Mouse (Mus musculus) brain, embryonic 14.5 days (tissue): Measurements from ENCODE around the gene Prlr.

ENCODE experiments used
- CTCF ChIP-seq: fragments of 200-500 bp; IDR thresholded peaks from 2 replicates; pipeline ENCODE4 v1.5.1; 2012; ENCODE audit warnings: inconsistent platforms, mild to moderate bottlenecking, moderate library complexity, borderline replicate concordance; ENCODE audit not compliant: insufficient read depth, insufficient read length; ENCODE audit errors: extremely low read depth
- POLR2A ChIP-seq: fragments of 200-500 bp; IDR thresholded peaks from 2 replicates; pipeline ENCODE4 v1.6.1; 2012; ENCODE audit warnings: mild to moderate bottlenecking, inconsistent platforms, borderline replicate concordance; ENCODE audit not compliant: poor library complexity, insufficient read depth, insufficient read length, severe bottlenecking; ENCODE audit errors: extremely low read depth

DNA sequence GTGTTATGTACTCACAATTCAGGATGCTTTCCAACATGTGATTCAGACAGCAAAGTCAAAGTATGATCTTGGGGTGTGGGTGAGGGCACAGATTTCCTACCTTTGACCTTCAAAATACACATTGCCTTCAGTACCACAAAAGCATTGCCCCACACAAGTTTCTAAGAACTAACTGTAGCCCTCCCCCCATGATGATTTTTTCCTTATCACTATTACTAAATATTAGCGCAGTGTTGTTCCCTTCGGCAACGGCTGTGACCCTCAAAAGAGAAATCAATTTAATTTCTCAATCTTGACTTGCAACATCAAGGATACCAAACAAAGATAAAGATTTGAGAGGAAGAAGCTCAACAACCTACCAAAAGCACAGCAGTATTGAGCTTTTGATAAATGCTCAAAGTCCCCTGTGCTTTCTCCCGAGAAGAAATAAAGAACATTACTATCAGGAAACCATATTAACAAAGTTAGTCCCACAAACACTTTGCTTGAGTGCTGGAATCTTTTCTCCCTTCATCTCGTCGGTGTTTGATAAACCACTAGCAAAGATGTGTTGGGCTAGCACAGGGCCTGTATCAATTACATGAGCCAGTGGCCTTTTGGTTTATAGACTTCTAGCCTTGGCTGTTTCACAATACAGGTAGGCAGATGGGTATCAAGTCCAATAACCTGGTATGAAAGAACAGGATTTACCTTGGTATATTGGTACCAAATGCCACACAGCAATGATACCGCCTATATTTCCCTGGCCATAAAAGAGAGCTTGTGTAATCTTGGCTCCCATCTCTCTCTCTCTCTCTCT lies 25.7 kb downstream of the Prlr start:
- no peak for TF ChIP-seq CTCF
- no peak for TF ChIP-seq POLR2A
